Mouse (Mus musculus) C2C12 (cell line): ENCODE results near the gene Slc22a3. TPM values are rescaled to one million over a fixed set of nuclear protein-coding genes. Genes with fewer than 3 reads are reported as not detected.

ENCODE experiments used
- H3K27me3 ChIP-seq: one replicate; pipeline ENCODE4 v1.6.1; 2011; ENCODE audit not compliant: control insufficient read depth, insufficient read depth, insufficient read length
- H3K36me3 ChIP-seq: one replicate; pipeline ENCODE4 v1.6.1; 2011; ENCODE audit not compliant: control insufficient read depth, insufficient read depth
- H3K4me3 ChIP-seq: one replicate; pipeline ENCODE4 v1.5.1; 2011; ENCODE audit warnings: mild to moderate bottlenecking, control low read depth; ENCODE audit not compliant: poor library complexity, insufficient read depth, severe bottlenecking
- H3K79me2 ChIP-seq: one replicate; pipeline ENCODE4 v1.6.1; 2011; ENCODE audit not compliant: control insufficient read depth, insufficient read depth
- H3K79me3 ChIP-seq: one replicate; pipeline ENCODE4 v1.6.1; 2011; ENCODE audit warnings: low read depth, control low read depth
- H3ac ChIP-seq: one replicate; pipeline ENCODE3; 2011; ENCODE audit warnings: low read depth; ENCODE audit not compliant: control insufficient read depth, insufficient read length
- CEBPB ChIP-seq: IDR thresholded peaks from one replicate; pipeline ENCODE4 v1.6.1; 2011; ENCODE audit warnings: low read depth, mild to moderate bottlenecking, control low read depth, moderate library complexity
- CTCF ChIP-seq: IDR thresholded peaks from one replicate; pipeline ENCODE4 v1.5.1; 2011; ENCODE audit not compliant: control insufficient read depth, insufficient read depth, insufficient read length
- FOSL1 ChIP-seq: IDR thresholded peaks from one replicate; pipeline ENCODE4 v1.8.0; 2011; ENCODE audit warnings: mild to moderate bottlenecking, low read length; ENCODE audit not compliant: poor library complexity, insufficient read depth, severe bottlenecking
- MAX ChIP-seq: IDR thresholded peaks from one replicate; pipeline ENCODE4 v1.6.1; 2011; ENCODE audit warnings: mild to moderate bottlenecking, control low read depth
- MYOD1 ChIP-seq: IDR thresholded peaks from one replicate; pipeline ENCODE4 v1.6.1; 2011; ENCODE audit warnings: low read depth; ENCODE audit not compliant: control insufficient read depth, insufficient read length
- MYOG ChIP-seq: IDR thresholded peaks from one replicate; pipeline ENCODE4 v1.6.1; 2011; ENCODE audit not compliant: control insufficient read depth, insufficient read length; ENCODE audit errors: extremely low read depth
- USF1 ChIP-seq: IDR thresholded peaks from one replicate; pipeline ENCODE4 v1.6.1; 2011; ENCODE audit warnings: low read depth, mild to moderate bottlenecking, control low read depth, moderate library complexity
- polyA plus RNA-seq: library from polyadenylated mRNA; unstranded; fragments of >200 nt; fragmentation: generic; extraction: Trizol; gene quantifications from one replicate; pipeline ENCODE4 v1.2.1, GENCODE M21; 2012; ENCODE audit warnings: missing spikeins

The Slc22a3 gene
- polyA plus RNA-seq, 1 experiment, result not detected

DNA sequence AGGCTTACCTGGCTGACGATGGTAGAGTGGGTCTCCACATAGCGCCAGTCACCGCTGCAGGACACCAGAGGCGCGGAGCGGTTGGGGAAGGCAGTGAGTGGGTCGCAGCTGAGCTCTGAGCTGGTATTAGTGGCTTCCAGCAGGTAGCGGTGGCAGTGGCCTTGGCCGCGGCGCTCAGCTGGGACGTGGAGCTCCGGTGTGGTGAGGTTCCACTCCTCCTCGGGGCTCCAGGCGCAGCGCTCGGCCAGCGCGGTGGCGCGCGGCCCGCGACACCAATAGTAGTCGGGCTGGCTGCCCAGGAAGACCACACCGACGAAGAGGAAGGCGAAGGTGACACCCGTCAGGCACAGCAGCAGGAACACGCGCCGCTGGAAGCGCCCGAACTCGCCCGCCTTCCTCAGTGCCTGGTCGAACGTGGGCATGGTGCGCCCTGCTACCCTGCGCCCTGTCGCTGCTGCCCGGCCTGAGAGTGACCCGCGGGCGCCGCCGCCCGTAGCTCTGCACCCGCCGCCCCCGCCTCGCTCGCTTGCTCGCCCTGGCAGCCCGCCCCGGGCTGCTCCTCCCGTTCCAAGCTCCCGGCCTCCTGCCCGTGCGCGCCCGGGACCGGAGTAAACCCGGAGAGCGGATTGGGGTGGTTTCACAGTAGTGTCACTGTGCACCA, 471 bp downstream of the Slc22a3 start:
- Histone ChIP-seq H3ac (no peak overlapping the region), H3K79me2 (no peaks in the 10 kb centered on the region), H3K27me3 (peaks cover 61% of the 10 kb centered on the region), H3K79me3 (no peaks in the 10 kb centered on the region), H3K4me3 (no peak overlapping the region), H3K36me3 (no peaks in the 10 kb centered on the region)
- TF ChIP-seq MAX (no peak), CEBPB (no peak), CTCF (no peak), FOSL1 (no peak), USF1 (no peak), MYOG (no peak), MYOD1 (no peak)

DNA sequence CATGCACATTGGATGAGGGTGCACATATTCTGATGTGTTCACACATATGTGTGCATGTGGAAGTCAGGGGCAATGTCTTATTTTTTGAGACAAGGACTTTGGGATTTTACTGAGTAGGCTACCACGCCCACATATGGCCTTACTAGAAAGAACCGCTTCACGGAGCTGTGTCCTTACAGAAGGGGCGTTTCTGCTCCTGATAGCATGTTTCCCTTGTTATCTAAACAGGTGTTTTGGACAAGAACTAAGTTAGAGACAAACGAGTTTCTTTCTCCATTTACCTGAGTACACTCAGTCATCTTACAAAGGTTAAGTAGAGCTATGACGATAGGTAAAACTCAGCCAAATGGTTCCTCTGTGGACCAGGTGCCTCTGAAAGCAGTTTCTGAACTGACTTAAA, 1.8 kb downstream of the Slc22a3 start:
- H3K27me3 ChIP-seq, result peaks cover 57% of the 10 kb centered on the region
- H3K4me3 ChIP-seq, result no peak overlapping the region
- no peaks in the 10 kb centered on the region for H3K36me3 ChIP-seq
- TF ChIP-seq MAX (no peak), CEBPB (no peak), MYOG (no peak), MYOD1 (no peak), CTCF (no peak), USF1 (no peak), FOSL1 (no peak)
- H3ac ChIP-seq, result no peak overlapping the region
- no peaks in the 10 kb centered on the region for H3K79me3 ChIP-seq
- H3K79me2 ChIP-seq, result no peaks in the 10 kb centered on the region

DNA sequence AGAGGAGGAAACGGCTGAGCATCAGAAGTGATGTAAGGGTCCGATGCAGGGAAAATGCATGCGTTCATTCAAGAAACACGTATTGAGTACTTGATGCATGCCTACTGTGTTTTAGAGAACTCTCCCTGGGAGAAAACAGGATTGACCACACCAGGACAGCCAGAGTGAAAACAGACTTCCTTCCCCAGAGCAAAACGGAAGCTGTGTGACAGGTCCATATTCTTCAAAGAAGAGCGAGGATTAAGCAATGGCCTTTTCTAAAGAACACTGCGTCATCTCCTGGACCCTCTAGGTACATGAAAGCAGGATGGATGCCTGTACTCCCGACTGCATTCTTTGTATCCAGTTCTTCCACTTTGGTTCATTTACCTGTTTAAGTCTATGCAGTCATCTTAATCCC, 8.1 kb downstream of the Slc22a3 start:
- Histone ChIP-seq H3K79me2 (no peaks in the 10 kb centered on the region), H3K36me3 (no peaks in the 10 kb centered on the region), H3K27me3 (peaks cover 40% of the 10 kb centered on the region), H3K79me3 (no peaks in the 10 kb centered on the region), H3ac (no peak overlapping the region), H3K4me3 (no peak overlapping the region)
- TF ChIP-seq MAX (no peak), USF1 (no peak), MYOD1 (no peak), MYOG (no peak), FOSL1 (no peak), CTCF (no peak), CEBPB (no peak)

DNA sequence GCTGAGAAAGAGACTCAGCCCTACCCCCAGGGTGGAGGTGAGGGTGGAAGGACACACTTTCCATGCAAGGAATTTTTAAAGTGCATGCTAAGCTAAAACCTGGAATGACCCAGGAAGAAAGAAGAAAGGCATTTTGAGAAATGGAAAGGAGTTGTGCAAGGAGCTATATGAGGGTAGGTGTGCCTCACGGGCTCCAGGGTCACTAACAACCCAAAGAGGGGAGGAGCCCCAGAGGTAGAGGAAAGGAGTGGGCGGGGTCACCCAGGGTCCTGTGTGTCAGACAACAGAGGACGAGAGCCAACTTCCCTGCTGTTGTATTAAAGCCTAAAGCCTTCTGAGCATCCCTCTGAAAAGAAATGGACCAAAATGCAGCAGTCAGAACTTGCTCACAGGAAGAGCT, 11.9 kb downstream of the Slc22a3 start:
- TF ChIP-seq FOSL1 (no peak), CEBPB (no peak), MYOD1 (no peak), CTCF (no peak), USF1 (no peak), MAX (no peak), MYOG (no peak)
- Histone ChIP-seq H3ac (no peak overlapping the region), H3K27me3 (peaks cover 34% of the 10 kb centered on the region), H3K79me3 (no peaks in the 10 kb centered on the region), H3K4me3 (no peak overlapping the region), H3K36me3 (no peaks in the 10 kb centered on the region), H3K79me2 (no peaks in the 10 kb centered on the region)

DNA sequence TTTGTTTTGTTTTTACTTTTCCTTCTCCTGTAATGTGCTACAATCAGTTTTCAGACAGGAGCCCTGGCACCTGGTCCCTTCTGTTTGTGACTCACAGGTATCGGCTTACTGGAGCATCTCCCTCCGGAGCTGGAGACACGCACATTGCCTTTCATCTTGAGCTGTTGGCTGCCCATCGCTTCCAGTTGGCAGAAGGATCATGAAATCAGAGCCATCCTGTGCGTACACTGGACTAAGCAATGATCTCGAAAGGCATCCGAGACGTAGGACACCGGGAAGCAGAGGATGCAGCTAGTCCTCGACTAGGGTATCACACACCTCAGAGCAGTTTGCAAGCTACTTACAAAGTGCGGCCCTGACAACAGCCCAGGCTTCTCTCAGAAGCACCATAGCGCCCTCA, 15.9 kb downstream of the Slc22a3 start:
- H3ac ChIP-seq, result no peak overlapping the region
- no peak overlapping the region for H3K4me3 ChIP-seq
- no peaks in the 10 kb centered on the region for H3K36me3 ChIP-seq
- no peak for TF ChIP-seq CTCF
- TF ChIP-seq CEBPB, result no peak
- no peak for TF ChIP-seq USF1
- no peak for TF ChIP-seq MYOD1
- no peak for TF ChIP-seq FOSL1
- no peak for TF ChIP-seq MYOG
- no peak for TF ChIP-seq MAX
- H3K79me2 ChIP-seq, result no peaks in the 10 kb centered on the region
- no peaks in the 10 kb centered on the region for H3K79me3 ChIP-seq
- peaks cover 40% of the 10 kb centered on the region for H3K27me3 ChIP-seq
